In the genomic region with DNA sequence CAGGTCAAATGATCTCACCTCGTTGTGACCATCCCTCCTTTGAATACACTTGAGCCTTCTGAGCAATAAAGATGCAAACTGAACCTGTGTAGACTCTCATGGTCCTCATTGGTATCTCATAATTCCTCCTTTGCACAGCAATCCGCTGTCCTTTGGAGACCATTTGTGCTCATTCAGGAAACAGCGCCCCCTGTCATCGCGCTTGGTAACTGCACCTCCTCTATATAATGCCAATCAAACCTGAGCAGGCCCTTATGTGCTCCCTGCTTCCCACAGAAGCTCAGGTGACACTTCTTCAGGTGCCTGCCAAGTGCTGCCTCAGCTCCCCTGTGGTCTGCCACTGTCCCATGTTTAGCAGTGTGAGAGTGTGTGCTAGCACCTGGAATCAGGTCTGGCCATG, we compare ENCODE assay signal across 11 mouse cellular contexts. TPM values are rescaled to one million over a fixed set of nuclear protein-coding genes. Genes with fewer than 3 reads are reported as not detected.
A peak's percentile ranks its signal among the peaks of the same experiment; 100 is the strongest.
DNase-seq lines count a peak whose midpoint lies in the region; ATAC-seq and TF ChIP-seq lines count a peak whose summit lies in the region.
"Had no signal": no experiment of that assay in that cellular context is flagged by ENCODE, and none has a peak within 500 bp of the region (broad histone marks: within the 10 kb centered on the region; RNA-seq: fewer than 3 reads in every experiment).

No protein-coding gene starts in this region.

- ATAC-seq in kidney, embryonic 16.5 days (ENCODE audit: low FRiP score, low TSS enrichment): no peak

- TF ChIP-seq CTCF in MEL (IDR thresholded peaks at IDR 0.05 in 2 of 3, conservative IDR thresholded peaks at IDR 0.05 in 1 of 3; ENCODE audit: control insufficient read depth in 1 of 3, insufficient read depth in 1 of 3, low read depth in 2 of 3, low read length in 3 of 3, poor library complexity in 1 of 3, severe bottlenecking in 1 of 3): peak; percentile 69 to 91 (median 80)

- TF ChIP-seq POLR2A in MEL (IDR thresholded peaks at IDR 0.05; ENCODE audit: control insufficient read depth in 1 of 2, insufficient read depth in 1 of 2, low read depth in 1 of 2, low read length in 2 of 2, poor library complexity in 1 of 2): no peak

- no peaks in the 10 kb centered on the region for H3K79me2 ChIP-seq in MEL (ENCODE audit: control insufficient read depth, insufficient read depth, low read length, poor library complexity)

- TF ChIP-seq RAD21 in MEL (IDR thresholded peaks at IDR 0.05; ENCODE audit: low read depth, low read length): peak; percentile 37

- H3K36me3 ChIP-seq in kidney, embryonic 16.5 days (ENCODE audit: insufficient read depth, low read length): no peaks in the 10 kb centered on the region
- no peaks in the 10 kb centered on the region for H3K36me3 ChIP-seq in MEL (ENCODE audit: control insufficient read depth in 1 of 2, insufficient read depth in 2 of 2, low read length in 2 of 2)
- no peaks in the 10 kb centered on the region for H3K36me3 ChIP-seq in splenic B cell, adult 2 months (ENCODE audit: control insufficient read depth, insufficient read depth, low read length, poor library complexity, severe bottlenecking)

- no peak for TF ChIP-seq EP300 in MEL (IDR thresholded peaks at IDR 0.05; ENCODE audit: low read depth in 1 of 2, low read length in 2 of 2)

- no peak overlapping the region for H3K4me2 ChIP-seq in kidney, embryonic 16.5 days (replicated peaks; ENCODE audit: low read depth, low read length)

- H3K4me1 ChIP-seq in kidney, embryonic 16.5 days (ENCODE audit: insufficient read depth, low read length): no peaks in the 10 kb centered on the region
- peaks cover 0 to 7% of the 10 kb centered on the region in 2 experiments; a peak in 2 of 4 replicates for H3K4me1 ChIP-seq in MEL (ENCODE audit: control insufficient read depth in 1 of 2, insufficient read depth in 2 of 2, low read length in 2 of 2)

- no peaks in the 10 kb centered on the region for H3K27me3 ChIP-seq in kidney, embryonic 16.5 days (ENCODE audit: insufficient read depth, low read length)
- no peaks in the 10 kb centered on the region for H3K27me3 ChIP-seq in MEL (ENCODE audit: control insufficient read depth in 1 of 2, insufficient read depth in 2 of 2, low read length in 2 of 2)
- no peaks in the 10 kb centered on the region for H3K27me3 ChIP-seq in splenic B cell, adult 2 months (ENCODE audit: control insufficient read depth, insufficient read depth, low read length, poor library complexity, severe bottlenecking)

- no peak overlapping the region for H3K9ac ChIP-seq in kidney, embryonic 16.5 days (replicated peaks; ENCODE audit: low read length)
- H3K9ac ChIP-seq in MEL (ENCODE audit: control insufficient read depth, low read depth, low read length, poor library complexity, severe bottlenecking): no peak overlapping the region

- WGBS in kidney, embryonic 16.5 days: 41% methylated on average over 5 of the region's 5 CpGs

- H3K9me3 ChIP-seq in kidney, embryonic 16.5 days (ENCODE audit: low read length): no peaks in the 10 kb centered on the region
- H3K9me3 ChIP-seq in MEL (replicated peaks; ENCODE audit: insufficient read depth, low read length): no peaks in the 10 kb centered on the region

- no peak overlapping the region for H3K27ac ChIP-seq in kidney, embryonic 16.5 days (ENCODE audit: low read length)
- no peak overlapping the region for H3K27ac ChIP-seq in MEL (ENCODE audit: control insufficient read depth, low read depth, low read length)

- no peak overlapping the region for H3K4me3 ChIP-seq in kidney, embryonic 16.5 days (ENCODE audit: low read length)
- H3K4me3 ChIP-seq in MEL (ENCODE audit: control insufficient read depth in 1 of 2, insufficient read depth in 1 of 2, low read depth in 2 of 2, low read length in 2 of 2): no peak overlapping the region

- DNase-seq in kidney, adult 18-20 months: peak; percentile 18
- DNase-seq in B cell, adult 2 months: peak; percentile 64 to 65
- peak; percentile 42 for DNase-seq in MEL (ENCODE audit: low read depth, low spot score)
- DNase-seq in induced T-regulatory cell, adult 2 months (ENCODE audit: low read depth): peak; percentile 53
- DNase-seq in splenic B cell, adult 2 months (ENCODE audit: low read depth, low spot score): peak; percentile 49
- no peak for DNase-seq in layer of hippocampus, adult 9-11 months
- DNase-seq in T-cell, adult 2 months (ENCODE audit: low spot score): no peak

TF ChIP-seq in MEL, 35 proteins besides CTCF, POLR2A, EP300 and RAD21:
- no peak for TF ChIP-seq BHLHE40 (IDR thresholded peaks at IDR 0.05; ENCODE audit: borderline replicate concordance, low read depth, low read length)
- no peak for TF ChIP-seq ZMIZ1 (IDR thresholded peaks at IDR 0.05; ENCODE audit: low read depth, low read length)
- no peak for TF ChIP-seq MAX (IDR thresholded peaks at IDR 0.05; ENCODE audit: low read length)
- TF ChIP-seq TBP (IDR thresholded peaks at IDR 0.05; ENCODE audit: low read depth, low read length): no peak
- TF ChIP-seq E2F4 (IDR thresholded peaks at IDR 0.05; ENCODE audit: borderline replicate concordance, low read depth, low read length): no peak
- no peak for TF ChIP-seq GATA1 (IDR thresholded peaks at IDR 0.05; ENCODE audit: low read depth, low read length)
- TF ChIP-seq ZC3H11A (IDR thresholded peaks at IDR 0.05; ENCODE audit: low read depth, low read length): no peak
- TF ChIP-seq SMC3 (IDR thresholded peaks at IDR 0.05; ENCODE audit: low read depth, low read length): peak; percentile 44

RNA-seq across cellular contexts. Expression of a gene that starts 1.0 kb away (rescaled TPM):
- not detected in 2 replicates for polyA plus RNA-seq in kidney, embryonic 16.5 days (2015; fragmentation: Nextera tagmentation; extraction: Ambion mirVana)
- total RNA-seq in MEL (2012; rRNA removed): not detected in 2 replicates
- not detected for polyA plus RNA-seq in MEL (2012; ENCODE audit: insufficient read depth in 1 of 2, insufficient read length in 2 of 2, low read depth in 1 of 2, low replicate concordance in 2 of 2, missing spikeins in 1 of 2)
- polyA plus RNA-seq: embryonic facial prominence, embryonic 14.5 days; liver, embryonic 16.5 days; stomach, embryonic 14.5 days had no signal

RNA-seq across cellular contexts. Expression of a gene that starts 3.9 kb away (rescaled TPM):
- not detected in 2 replicates for polyA plus RNA-seq in kidney, embryonic 16.5 days (2015; fragmentation: Nextera tagmentation; extraction: Ambion mirVana)
- not detected in 2 replicates for total RNA-seq in MEL (2012; rRNA removed)
- polyA plus RNA-seq in MEL (2012; ENCODE audit: insufficient read depth in 1 of 2, insufficient read length in 2 of 2, low read depth in 1 of 2, low replicate concordance in 2 of 2, missing spikeins in 1 of 2): not detected
- polyA plus RNA-seq: embryonic facial prominence, embryonic 14.5 days; liver, embryonic 16.5 days; stomach, embryonic 14.5 days had no signal

RNA-seq across cellular contexts. Expression of a gene that starts 11.4 kb away (rescaled TPM):
- polyA plus RNA-seq in kidney, embryonic 16.5 days (2015; fragmentation: Nextera tagmentation; extraction: Ambion mirVana): not detected in 2 replicates
- total RNA-seq in MEL (2012; rRNA removed): not detected in 2 replicates
- not detected for polyA plus RNA-seq in MEL (2012; ENCODE audit: insufficient read depth in 1 of 2, insufficient read length in 2 of 2, low read depth in 1 of 2, low replicate concordance in 2 of 2, missing spikeins in 1 of 2)
- polyA plus RNA-seq: embryonic facial prominence, embryonic 14.5 days; liver, embryonic 16.5 days; stomach, embryonic 14.5 days had no signal

RNA-seq across cellular contexts. Expression of a gene that starts 16.6 kb away (rescaled TPM):
- not detected in 2 replicates for polyA plus RNA-seq in kidney, embryonic 16.5 days (2015; fragmentation: Nextera tagmentation; extraction: Ambion mirVana)
- total RNA-seq in MEL (2012; rRNA removed): not detected in 2 replicates
- polyA plus RNA-seq in MEL (2012; ENCODE audit: insufficient read depth in 1 of 2, insufficient read length in 2 of 2, low read depth in 1 of 2, low replicate concordance in 2 of 2, missing spikeins in 1 of 2): not detected
- polyA plus RNA-seq: embryonic facial prominence, embryonic 14.5 days; liver, embryonic 16.5 days; stomach, embryonic 14.5 days had no signal

RNA-seq across cellular contexts. Expression of a gene that starts 20.2 kb away (rescaled TPM):
- polyA plus RNA-seq in kidney, embryonic 16.5 days (2015; fragmentation: Nextera tagmentation; extraction: Ambion mirVana): not detected in 2 replicates
- total RNA-seq in MEL (2012; rRNA removed): not detected in 2 replicates
- not detected for polyA plus RNA-seq in MEL (2012; ENCODE audit: insufficient read depth in 1 of 2, insufficient read length in 2 of 2, low read depth in 1 of 2, low replicate concordance in 2 of 2, missing spikeins in 1 of 2)
- polyA plus RNA-seq: embryonic facial prominence, embryonic 14.5 days; liver, embryonic 16.5 days; stomach, embryonic 14.5 days had no signal

Comparison
In these comparisons a context has a peak if more than half of its experiments do, and no peak if none do; other contexts are left out.
1. DNase-seq: peak in kidney, adult 18-20 months (single experiment), B cell, adult 2 months (2 of 2), MEL (single experiment), induced T-regulatory cell, adult 2 months (single experiment) and splenic B cell, adult 2 months (single experiment); none in layer of hippocampus, adult 9-11 months (single experiment) and T-cell, adult 2 months (single experiment).